Mouse (Mus musculus) kidney, postnatal 0 days (tissue): Measurements from ENCODE around the gene Tnfrsf13b. TPM values are rescaled to one million over a fixed set of nuclear protein-coding genes. Genes with fewer than 3 reads are reported as not detected.
A peak's percentile ranks its signal among the peaks of the same experiment; 100 is the strongest.

ENCODE experiments used
- ATAC-seq: fragments of 200-750 bp; cut with Nextera tagmentation; replicated peaks from 2 replicates; pipeline ENCODE4 v1.8.0; 2017; ENCODE audit warnings: low read depth, moderate number of reproducible peaks, moderate TSS enrichment, moderate library complexity; ENCODE audit not compliant: low FRiP score
- DNase-seq: peaks from one replicate; pipeline ENCODE4 v3.0.0-alpha.2; 2016; ENCODE audit warnings: low spot score
- H3K27ac ChIP-seq: fragments of 300-500 bp; sonication (generic); 2 replicates; pipeline ENCODE4 v1.5.1; 2014; ENCODE audit warnings: mild to moderate bottlenecking
- H3K27me3 ChIP-seq: fragments of 300-500 bp; sonication (generic); 2 replicates; pipeline ENCODE4 v1.6.1; 2014; ENCODE audit warnings: low read length, mixed read lengths; ENCODE audit not compliant: insufficient read depth
- H3K36me3 ChIP-seq: fragments of 300-500 bp; sonication (generic); 2 replicates; pipeline ENCODE4 v1.6.1; 2014; ENCODE audit warnings: low read length, mixed read lengths; ENCODE audit not compliant: insufficient read depth
- H3K4me1 ChIP-seq: fragments of 300-500 bp; sonication (generic); replicated peaks from 2 replicates; pipeline ENCODE4 v1.6.1; 2014; ENCODE audit warnings: antibody characterized with exemption, low read length, mixed read lengths; ENCODE audit not compliant: insufficient read depth
- H3K4me2 ChIP-seq: fragments of 300-500 bp; sonication (generic); 2 replicates; pipeline ENCODE4 v1.6.1; 2014; ENCODE audit warnings: mild to moderate bottlenecking, low read length, moderate library complexity, mixed read lengths
- H3K4me3 ChIP-seq: fragments of 300-500 bp; sonication (generic); replicated peaks from 2 replicates; pipeline ENCODE4 v1.5.1; 2014; ENCODE audit warnings: low read depth, low read length
- H3K9ac ChIP-seq: fragments of 300-500 bp; sonication (generic); 2 replicates; pipeline ENCODE4 v1.6.1; 2014; ENCODE audit warnings: low read depth, low read length
- H3K9me3 ChIP-seq: fragments of 300-500 bp; sonication (generic); replicated peaks from 2 replicates; pipeline ENCODE4 v1.6.1; 2016; ENCODE audit warnings: low read length, inconsistent platforms, mixed read lengths
- CTCF ChIP-seq: IDR thresholded peaks from 2 replicates; pipeline ENCODE4 v1.5.1; 2016; ENCODE audit warnings: antibody characterized with exemption, low read depth, mild to moderate bottlenecking, moderate library complexity
- WGBS: fragments of 180-500 bp; shearing (Covaris S2); extraction: QIAGEN DNeasy Blood & Tissue Kit; methylation state at CpG from one replicate; pipeline ENCODE4 v1.1.7; 2014; 5-methylcytosine and 5-hydroxymethylcytosine counted together
- polyA plus RNA-seq: library from polyadenylated mRNA; unstranded; fragments of >200 nt; fragmentation: Nextera tagmentation; extraction: Ambion mirVana; gene quantifications from 2 replicates; pipeline ENCODE4 v1.2.1, GENCODE M21; 2015

Gene Tnfrsf13b
- polyA plus RNA-seq, 1 experiment from 2014 or later = 1.7 TPM

DNA sequence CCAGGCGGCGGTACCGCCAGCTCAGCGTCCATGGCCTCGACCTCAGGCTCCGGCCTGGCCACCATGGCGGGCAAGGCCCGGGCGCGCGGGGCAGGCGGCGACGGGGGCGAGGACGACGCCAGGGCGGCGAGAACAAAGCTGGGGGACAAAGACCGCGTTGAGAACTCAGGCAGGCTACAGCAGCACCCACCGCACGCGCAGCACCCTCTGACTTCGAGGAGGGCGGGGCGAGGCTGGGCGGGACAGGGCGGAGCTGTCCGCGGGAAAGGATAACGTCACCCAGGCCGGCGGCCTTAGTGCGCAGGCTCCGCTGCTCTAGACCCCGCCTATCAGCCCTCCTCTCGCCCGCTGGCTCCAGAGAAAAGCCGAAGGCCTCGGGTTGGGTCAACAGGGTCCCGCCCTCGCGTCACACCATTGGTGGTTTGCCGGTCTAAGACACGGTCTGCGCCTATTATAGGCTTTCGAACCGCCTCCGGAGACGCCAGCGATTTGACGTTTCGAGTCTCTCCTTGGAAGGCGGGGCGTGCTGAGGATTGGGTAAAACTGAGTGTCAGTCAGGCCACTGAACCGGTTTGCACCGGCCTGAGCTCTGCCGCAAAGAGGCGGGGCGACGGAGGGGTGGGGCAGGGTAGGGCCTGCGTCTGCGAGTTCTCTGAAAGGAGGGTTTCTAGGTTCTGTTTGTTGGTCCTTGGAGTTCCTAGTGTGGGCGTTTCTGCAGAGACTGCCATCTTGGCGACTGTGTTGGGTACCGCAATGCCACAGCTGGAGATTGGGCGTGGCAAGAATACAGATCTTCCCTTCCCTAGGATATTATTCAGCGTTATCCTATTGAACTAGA, 48.5 kb downstream of the Tnfrsf13b start, which contains the start of gene Usp22:
Gene Usp22 (minus strand): TSS at position 235 of the 838 bp plus-strand sequence.
- Histone ChIP-seq H3K4me2 (peak within 1 kb of the TSS; percentile 66), H3K9ac (peak within 1 kb of the TSS; percentile 87), H3K9me3 (no peaks in the 10 kb centered on the region), H3K36me3 (no peaks in the 10 kb centered on the region), H3K4me1 (no peaks in the 10 kb centered on the region; the same call in 1 of the 2 replicates), H3K4me3 (peak within 1 kb of the TSS; percentile 89), H3K27ac (peak within 1 kb of the TSS; percentile 94), H3K27me3 (no peaks in the 10 kb centered on the region)
- ATAC-seq (peak; percentile 99), DNase-seq (peak; percentile 100)
- under 1% methylated on average over 68 of the region's 69 CpGs for WGBS
- peak; percentile 3; the same call in 1 of the 2 replicates for TF ChIP-seq CTCF

DNA sequence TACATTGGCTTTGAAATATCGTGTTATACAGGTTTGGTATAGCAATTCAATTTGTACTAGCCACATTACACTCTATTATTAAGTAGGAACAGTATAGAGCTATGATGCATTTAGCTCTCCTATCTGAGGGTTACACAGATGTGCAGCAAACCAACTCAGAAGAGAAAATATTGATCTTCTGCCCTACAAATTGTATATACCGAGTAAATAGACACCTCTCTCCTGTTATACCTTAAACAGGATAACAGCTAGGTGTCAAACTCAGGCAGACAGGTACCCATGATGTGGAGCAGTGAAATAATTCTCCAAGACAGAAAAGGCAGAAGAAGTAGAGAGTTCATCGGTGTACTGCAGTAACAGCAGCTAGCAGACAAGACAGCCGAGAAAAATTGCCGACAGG, 49.2 kb downstream of the Tnfrsf13b start:
- H3K4me3 ChIP-seq = no peak overlapping the region
- WGBS = 70% methylated on average over 5 of the region's 5 CpGs
- ATAC-seq = no peak
- H3K27ac ChIP-seq = no peak overlapping the region
- 0 out of 2 replicates have a peak, but pooled peaks have one; percentile 1 for TF ChIP-seq CTCF
- DNase-seq = no peak
- H3K9ac ChIP-seq = no peak overlapping the region
- H3K4me2 ChIP-seq = 0 out of 2 replicates have a peak overlapping the region, but pooled peaks have one; percentile 39
- H3K27me3 ChIP-seq = no peaks in the 10 kb centered on the region
- no peaks in the 10 kb centered on the region for H3K4me1 ChIP-seq
- no peaks in the 10 kb centered on the region for H3K36me3 ChIP-seq
- H3K9me3 ChIP-seq = no peaks in the 10 kb centered on the region

DNA sequence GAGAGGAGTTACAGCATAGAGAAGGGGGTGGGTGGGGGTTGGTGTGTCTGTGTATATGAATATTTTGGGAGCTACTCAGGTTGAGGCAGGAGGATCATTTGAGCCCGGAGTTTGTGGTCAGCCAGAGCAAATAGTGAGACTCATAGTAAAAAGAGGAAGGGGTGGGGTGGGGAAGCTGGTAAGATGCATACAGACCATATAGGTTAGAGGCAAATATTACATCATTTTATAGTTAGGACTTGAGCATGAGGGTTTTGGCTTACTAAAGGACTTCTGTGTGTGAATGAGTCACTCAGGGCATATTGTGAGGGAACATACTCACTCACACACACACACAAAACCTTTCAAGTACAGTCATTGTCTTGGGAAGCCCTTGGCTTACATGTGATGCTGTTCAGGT, 49.8 kb downstream of the Tnfrsf13b start:
- H3K4me1 ChIP-seq = no peaks in the 10 kb centered on the region
- no peak overlapping the region for H3K9ac ChIP-seq
- no peak overlapping the region for H3K4me2 ChIP-seq
- no peak for ATAC-seq
- DNase-seq = no peak
- no peak for TF ChIP-seq CTCF
- H3K36me3 ChIP-seq = no peaks in the 10 kb centered on the region
- no peak overlapping the region for H3K27ac ChIP-seq
- no peaks in the 10 kb centered on the region for H3K27me3 ChIP-seq
- no peak overlapping the region for H3K4me3 ChIP-seq
- no peaks in the 10 kb centered on the region for H3K9me3 ChIP-seq
- 100% methylated on average over 1 of the region's 1 CpGs for WGBS

DNA sequence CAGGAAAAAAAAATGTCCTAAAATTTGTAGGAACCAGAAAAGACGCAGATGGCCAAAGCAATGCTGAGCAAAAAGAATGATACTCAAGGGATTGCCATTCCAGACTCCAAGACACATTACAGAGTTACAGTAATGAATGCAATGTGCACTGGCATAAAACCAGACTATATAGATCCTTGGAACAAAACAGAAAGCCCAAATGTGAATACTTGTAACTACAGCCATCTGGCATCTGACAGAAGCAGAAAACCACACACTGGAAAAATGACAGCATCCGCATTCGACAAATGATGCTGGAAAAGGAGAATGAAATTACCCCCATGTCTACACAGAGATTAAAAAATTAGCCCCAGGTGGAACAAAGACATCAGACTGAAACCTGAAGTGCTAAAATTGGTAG, 53.8 kb downstream of the Tnfrsf13b start:
- no peak for DNase-seq
- WGBS = 90% methylated on average over 3 of the region's 3 CpGs

DNA sequence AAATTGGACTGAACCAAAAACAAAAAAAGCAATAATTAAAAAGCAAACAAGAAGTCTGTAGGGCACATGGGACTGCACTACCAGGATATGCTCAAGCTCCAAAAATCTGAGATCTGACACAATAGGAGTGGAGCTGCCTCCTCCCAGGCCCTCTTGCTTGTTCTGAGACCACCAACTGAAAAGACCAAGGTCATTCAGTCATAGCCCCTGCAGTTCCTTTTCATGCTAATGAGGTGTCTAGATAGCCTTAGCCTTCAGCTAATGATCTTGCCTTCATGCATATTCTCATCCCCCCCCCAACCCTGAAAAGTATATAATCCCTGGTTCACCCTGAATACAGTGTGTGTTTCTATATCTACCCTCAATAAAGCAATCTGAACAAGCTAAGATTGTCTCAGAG, 55.1 kb downstream of the Tnfrsf13b start:
- H3K27me3 ChIP-seq = no peaks in the 10 kb centered on the region
- DNase-seq (no peak), ATAC-seq (no peak)
- H3K9me3 ChIP-seq = no peaks in the 10 kb centered on the region
- H3K4me1 ChIP-seq = no peaks in the 10 kb centered on the region
- TF ChIP-seq CTCF = no peak
- no peaks in the 10 kb centered on the region for H3K36me3 ChIP-seq
- H3K9ac ChIP-seq = no peak overlapping the region
- no peak overlapping the region for H3K4me2 ChIP-seq
- H3K27ac ChIP-seq = no peak overlapping the region
- no peak overlapping the region for H3K4me3 ChIP-seq

More for the DNA sequence above, 53.8 kb downstream of the Tnfrsf13b start:
- no peak for TF ChIP-seq CTCF
- no peak overlapping the region for H3K4me3 ChIP-seq
- H3K4me1 ChIP-seq = no peaks in the 10 kb centered on the region
- no peak overlapping the region for H3K27ac ChIP-seq
- no peaks in the 10 kb centered on the region for H3K9me3 ChIP-seq
- ATAC-seq = no peak
- H3K27me3 ChIP-seq = no peaks in the 10 kb centered on the region
- no peaks in the 10 kb centered on the region for H3K36me3 ChIP-seq
- no peak overlapping the region for H3K4me2 ChIP-seq
- no peak overlapping the region for H3K9ac ChIP-seq

DNA sequence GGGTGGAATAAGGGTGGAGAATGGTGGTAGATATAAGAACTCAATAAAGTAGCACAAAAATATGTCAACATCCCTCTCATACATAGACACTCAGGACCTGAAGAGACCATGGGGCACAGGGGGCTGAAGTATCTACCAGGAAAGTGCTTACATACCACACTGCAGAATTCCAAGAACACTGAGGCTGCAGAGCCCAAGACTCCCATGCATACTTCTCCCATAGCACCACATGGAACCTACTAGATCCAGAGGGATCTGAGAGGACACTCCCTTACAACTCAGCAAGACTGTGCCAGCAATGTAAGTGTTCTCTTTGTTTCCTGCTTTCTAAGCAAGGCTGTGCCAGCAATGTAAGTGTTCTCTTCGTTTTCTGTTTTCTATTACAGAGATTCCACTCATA, 57.3 kb downstream of the Tnfrsf13b start:
- Histone ChIP-seq H3K27me3 (no peaks in the 10 kb centered on the region), H3K4me1 (no peaks in the 10 kb centered on the region), H3K27ac (no peak overlapping the region), H3K9ac (no peak overlapping the region), H3K9me3 (no peaks in the 10 kb centered on the region), H3K4me3 (no peak overlapping the region), H3K4me2 (no peak overlapping the region), H3K36me3 (no peaks in the 10 kb centered on the region)
- no peak for TF ChIP-seq CTCF
- DNase-seq (no peak), ATAC-seq (no peak)
- 76% methylated on average over 1 of the region's 1 CpGs for whole genome bisulfite sequencing
